Mouse (Mus musculus): ENCODE data around the gene Faap24. TPM values are rescaled to one million over a fixed set of nuclear protein-coding genes. Genes with fewer than 3 reads are reported as not detected.

Faap24 gene
- polyA plus RNA-seq, 1 experiment: 8.3 TPM

DNA sequence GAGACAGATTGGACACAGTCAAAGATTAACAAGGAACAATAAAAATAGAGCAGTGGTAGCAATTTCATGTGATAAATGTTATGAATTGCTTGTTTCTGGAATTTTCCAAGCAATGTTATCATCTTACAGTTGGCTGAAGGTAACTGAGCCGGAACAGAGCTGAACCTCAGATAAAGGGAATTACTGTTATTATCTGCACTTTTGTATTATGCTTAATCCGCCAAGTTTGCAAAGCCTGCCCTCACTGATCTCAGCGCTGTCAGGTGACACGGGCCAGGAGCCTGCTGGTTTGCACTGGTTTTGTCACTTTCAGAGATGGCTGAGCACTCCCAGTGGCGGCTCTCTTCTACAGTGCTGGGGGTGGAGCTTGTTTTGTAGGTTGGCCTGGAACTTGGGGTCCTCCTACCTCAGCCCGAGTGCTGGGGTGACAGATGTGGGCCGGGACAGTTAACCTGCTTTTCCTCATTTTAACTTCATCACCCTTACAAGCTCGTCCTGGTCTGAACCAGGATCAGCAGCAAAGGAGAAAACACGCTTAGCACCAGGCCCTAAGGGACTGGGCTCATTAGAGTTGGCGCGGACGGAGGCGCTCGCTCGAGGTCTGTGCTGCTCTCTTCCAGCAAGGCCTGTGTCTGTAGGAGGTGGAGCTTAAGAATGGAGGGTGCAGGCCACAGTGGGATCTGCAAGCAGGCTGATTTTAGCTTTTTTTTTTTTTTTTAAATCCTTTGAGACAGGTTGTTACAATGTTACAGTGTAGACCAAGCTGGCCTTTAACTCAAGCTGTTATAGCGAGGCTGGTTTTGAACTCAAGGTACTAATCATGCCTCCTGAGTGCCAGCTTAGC is 23.3 kb downstream of the Faap24 start:
- Histone ChIP-seq H3K27me3 (ENCODE audit: control insufficient read depth, insufficient read depth, low read length) (no peaks in the 10 kb centered on the region), H3K27ac (ENCODE audit: control insufficient read depth, insufficient read depth, low read length) (no peak overlapping the region), H3K36me3 (ENCODE audit: control insufficient read depth, insufficient read depth, low read length) (no peaks in the 10 kb centered on the region), H3K4me3 (ENCODE audit: control insufficient read depth, insufficient read depth, low read length) (no peak overlapping the region), H3K4me1 (replicated peaks; ENCODE audit: control insufficient read depth, insufficient read depth, low read length) (no peaks in the 10 kb centered on the region)
- 75% methylated on average over 16 of the region's 16 CpGs for whole genome bisulfite sequencing
- no peak for TF ChIP-seq CTCF (IDR thresholded peaks at IDR 0.05; ENCODE audit: borderline replicate concordance, control insufficient read depth, extremely low read depth, insufficient read depth, low read length, poor library complexity)
- DNase-seq: no peak

GRCm38 (mm10) chr7:35372483-35373017 is 24.1 kb downstream of the Faap24 start:
- TF ChIP-seq POLR2A (IDR thresholded peaks at IDR 0.05; ENCODE audit: control insufficient read depth, extremely low read depth, insufficient read depth, low read length, poor library complexity): no peak
- no peak for TF ChIP-seq CTCF (IDR thresholded peaks at IDR 0.05; ENCODE audit: borderline replicate concordance, control insufficient read depth, extremely low read depth, insufficient read depth, low read length, poor library complexity)
- Histone ChIP-seq H3K4me3 (ENCODE audit: control insufficient read depth, insufficient read depth, low read length) (no peak overlapping the region), H3K27ac (ENCODE audit: control insufficient read depth, insufficient read depth, low read length) (no peak overlapping the region), H3K27me3 (ENCODE audit: control insufficient read depth, insufficient read depth, low read length) (no peaks in the 10 kb centered on the region), H3K4me1 (replicated peaks; ENCODE audit: control insufficient read depth, insufficient read depth, low read length) (no peaks in the 10 kb centered on the region), H3K36me3 (ENCODE audit: control insufficient read depth, insufficient read depth, low read length) (no peaks in the 10 kb centered on the region)
- no peak for DNase-seq
- 85% methylated on average over 14 of the region's 14 CpGs for WGBS

DNA sequence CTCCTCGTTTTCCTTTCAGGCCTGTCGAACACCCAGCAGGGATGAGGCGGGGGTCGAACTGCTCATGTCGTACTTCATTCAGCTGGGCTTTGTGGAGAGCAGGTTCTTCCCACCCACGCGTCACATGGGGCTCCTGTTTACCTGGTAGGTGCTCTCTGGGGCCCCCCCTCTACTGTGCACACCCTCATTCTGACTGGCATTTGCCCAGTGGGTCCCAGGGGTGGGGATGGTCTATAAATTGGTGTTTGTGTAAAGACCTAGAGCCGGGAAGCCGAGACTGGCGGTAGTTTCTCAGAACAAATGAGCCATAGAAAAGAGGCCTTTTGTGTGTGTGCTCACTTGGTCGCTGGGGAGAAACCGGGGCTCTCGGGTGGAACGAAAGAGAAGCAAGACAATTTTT is 25.5 kb downstream of the Faap24 start:
- DNase-seq: no peak
- Histone ChIP-seq H3K27ac (ENCODE audit: control insufficient read depth, insufficient read depth, low read length) (no peak overlapping the region), H3K27me3 (ENCODE audit: control insufficient read depth, insufficient read depth, low read length) (no peaks in the 10 kb centered on the region), H3K4me1 (replicated peaks; ENCODE audit: control insufficient read depth, insufficient read depth, low read length) (no peaks in the 10 kb centered on the region), H3K36me3 (ENCODE audit: control insufficient read depth, insufficient read depth, low read length) (no peaks in the 10 kb centered on the region), H3K4me3 (ENCODE audit: control insufficient read depth, insufficient read depth, low read length) (no peak overlapping the region)
- no peak for TF ChIP-seq POLR2A (IDR thresholded peaks at IDR 0.05; ENCODE audit: control insufficient read depth, extremely low read depth, insufficient read depth, low read length, poor library complexity)
- TF ChIP-seq CTCF (IDR thresholded peaks at IDR 0.05; ENCODE audit: borderline replicate concordance, control insufficient read depth, extremely low read depth, insufficient read depth, low read length, poor library complexity): no peak
- 88% methylated on average over 14 of the region's 14 CpGs for WGBS

GRCm38 (mm10) chr7:35365161-35365910 is 31.3 kb downstream of the Faap24 start:
- 81% methylated on average over 12 of the region's 12 CpGs for WGBS
- no peaks in the 10 kb centered on the region for H3K4me1 ChIP-seq (replicated peaks; ENCODE audit: control insufficient read depth, insufficient read depth, low read length)
- no peak for TF ChIP-seq POLR2A (IDR thresholded peaks at IDR 0.05; ENCODE audit: control insufficient read depth, extremely low read depth, insufficient read depth, low read length, poor library complexity)
- no peak overlapping the region for H3K27ac ChIP-seq (ENCODE audit: control insufficient read depth, insufficient read depth, low read length)
- H3K4me3 ChIP-seq (ENCODE audit: control insufficient read depth, insufficient read depth, low read length): no peak overlapping the region
- no peaks in the 10 kb centered on the region for H3K36me3 ChIP-seq (ENCODE audit: control insufficient read depth, insufficient read depth, low read length)
- no peaks in the 10 kb centered on the region for H3K27me3 ChIP-seq (ENCODE audit: control insufficient read depth, insufficient read depth, low read length)
- DNase-seq: no peak

DNA sequence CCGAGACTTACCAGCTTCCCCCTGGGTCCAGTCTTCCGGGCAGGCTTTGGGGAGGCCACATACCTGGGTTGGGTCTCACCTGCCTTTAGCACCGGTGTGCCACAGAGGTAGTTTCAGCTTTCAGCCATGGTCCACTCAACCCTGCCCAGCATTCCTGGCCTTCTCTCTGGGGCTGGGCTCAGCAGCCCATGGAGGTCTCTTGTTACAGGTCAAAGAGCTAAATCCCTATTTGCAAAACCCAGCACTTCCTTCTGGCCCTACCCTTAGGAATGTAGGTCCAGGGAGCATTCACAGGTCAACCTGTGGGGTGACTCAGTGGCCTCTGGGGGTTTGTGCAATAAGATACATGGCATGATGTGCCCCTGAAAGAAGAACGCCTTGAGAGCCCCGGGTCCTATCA is 33.8 kb downstream of the Faap24 start:
- 85% methylated on average over 5 of the region's 5 CpGs for WGBS
- H3K4me1 ChIP-seq (replicated peaks; ENCODE audit: control insufficient read depth, insufficient read depth, low read length): no peaks in the 10 kb centered on the region
- TF ChIP-seq POLR2A (IDR thresholded peaks at IDR 0.05; ENCODE audit: control insufficient read depth, extremely low read depth, insufficient read depth, low read length, poor library complexity) (no peak), CTCF (IDR thresholded peaks at IDR 0.05; ENCODE audit: borderline replicate concordance, control insufficient read depth, extremely low read depth, insufficient read depth, low read length, poor library complexity) (no peak)
- no peak overlapping the region for H3K27ac ChIP-seq (ENCODE audit: control insufficient read depth, insufficient read depth, low read length)
- no peak for DNase-seq
- H3K27me3 ChIP-seq (ENCODE audit: control insufficient read depth, insufficient read depth, low read length): no peaks in the 10 kb centered on the region
- H3K4me3 ChIP-seq (ENCODE audit: control insufficient read depth, insufficient read depth, low read length): no peak overlapping the region
- H3K36me3 ChIP-seq (ENCODE audit: control insufficient read depth, insufficient read depth, low read length): no peaks in the 10 kb centered on the region

DNA sequence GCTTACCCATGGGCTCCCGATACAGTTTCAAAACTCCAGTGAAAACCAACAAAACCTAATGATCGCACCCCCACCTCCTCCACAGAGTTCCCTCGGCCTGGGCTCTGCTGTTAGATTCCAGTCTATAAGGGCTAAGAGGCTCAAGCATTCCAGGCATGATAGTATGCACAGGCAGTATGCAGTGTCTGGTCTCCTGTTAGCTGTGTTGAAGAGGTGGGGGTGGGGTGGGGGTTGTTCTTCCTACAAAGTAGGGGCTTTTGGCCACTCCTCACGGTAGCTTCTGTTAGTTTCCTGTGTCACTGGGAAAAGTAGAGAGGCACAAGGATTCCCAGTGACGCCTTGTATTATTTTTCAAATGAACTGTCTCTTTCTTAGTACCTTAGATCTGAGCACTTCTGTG is 34.4 kb downstream of the Faap24 start:
- 86% methylated on average over 5 of the region's 5 CpGs for WGBS
- H3K27ac ChIP-seq (ENCODE audit: control insufficient read depth, insufficient read depth, low read length): no peak overlapping the region

More for the DNA sequence above, 34.4 kb downstream of the Faap24 start:
- no peak for DNase-seq
- Histone ChIP-seq H3K4me3 (ENCODE audit: control insufficient read depth, insufficient read depth, low read length) (no peak overlapping the region), H3K36me3 (ENCODE audit: control insufficient read depth, insufficient read depth, low read length) (no peaks in the 10 kb centered on the region), H3K4me1 (replicated peaks; ENCODE audit: control insufficient read depth, insufficient read depth, low read length) (no peaks in the 10 kb centered on the region), H3K27me3 (ENCODE audit: control insufficient read depth, insufficient read depth, low read length) (no peaks in the 10 kb centered on the region)
- TF ChIP-seq CTCF (IDR thresholded peaks at IDR 0.05; ENCODE audit: borderline replicate concordance, control insufficient read depth, extremely low read depth, insufficient read depth, low read length, poor library complexity) (no peak), POLR2A (IDR thresholded peaks at IDR 0.05; ENCODE audit: control insufficient read depth, extremely low read depth, insufficient read depth, low read length, poor library complexity) (no peak)

Data from thymus, adult 2 months (tissue).